Mouse (Mus musculus) MN1 (cell line): Measurements from ENCODE around the gene Slc1a3.
"Not testable (repeated sequence)": the region's sequence is repeated elsewhere in the genome, so short reads cannot be mapped to it uniquely, and the experiment has no call there.

Experiments used
- DNase-seq: peaks from one replicate; pipeline ENCODE4 v3.0.0-alpha.2; 2016; ENCODE audit warnings: low spot score

Gene Slc1a3

GRCm38 (mm10) chr15:8706613-8707012, 4.0 kb downstream of the Slc1a3 start:
- no peak for DNase-seq

- DNase-seq: no peak
Measured at GRCm38 (mm10) chr15:8706178-8706577, 4.4 kb downstream of the Slc1a3 start.

DNA sequence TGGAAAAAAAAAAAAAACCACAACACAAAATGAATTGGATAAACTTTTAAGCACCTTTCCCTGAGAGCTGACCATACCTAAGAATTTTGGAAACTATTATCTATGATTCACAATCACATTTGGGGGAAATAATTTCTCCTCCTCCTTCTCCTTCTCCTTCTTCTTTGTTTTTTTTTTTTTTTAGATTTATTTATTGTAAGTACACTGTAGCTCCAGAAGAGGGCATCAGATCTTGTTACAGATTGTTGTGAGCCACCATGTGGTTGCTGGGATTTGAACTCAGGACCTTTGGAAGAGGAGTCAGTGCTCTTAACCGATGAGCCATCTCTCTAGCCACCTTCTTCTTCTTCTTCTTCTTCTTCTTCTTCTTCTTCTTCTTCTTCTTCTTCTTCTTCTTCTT, 5.0 kb downstream of the Slc1a3 start:
- DNase-seq: not testable (repeated sequence)

GRCm38 (mm10) chr15:8697976-8698375, 12.6 kb downstream of the Slc1a3 start:
- DNase-seq: no peak

DNA sequence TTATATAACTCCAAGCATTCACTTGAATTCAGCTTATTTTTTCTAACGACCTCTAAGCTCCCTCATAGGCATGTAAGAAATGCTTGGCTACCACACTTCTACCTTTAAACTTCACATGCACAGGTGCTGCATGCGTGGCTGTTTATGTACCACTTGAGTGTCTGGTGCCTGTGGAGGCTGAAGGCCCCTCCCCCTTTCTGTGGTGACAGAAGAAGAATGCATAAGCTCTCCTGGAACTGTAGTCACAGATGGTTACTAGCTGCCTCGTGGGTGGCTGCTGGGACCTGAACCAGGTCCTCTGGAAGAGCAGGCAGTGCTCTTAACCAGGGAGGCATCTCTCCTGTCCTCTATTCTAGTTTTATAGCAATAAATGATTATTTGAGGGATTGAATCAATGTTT, 13.1 kb downstream of the Slc1a3 start:
- DNase-seq: no peak

GRCm38 (mm10) chr15:8690141-8690540, 20.4 kb downstream of the Slc1a3 start:
- DNase-seq: not testable (repeated sequence)

GRCm38 (mm10) chr15:8686846-8687245, 23.7 kb downstream of the Slc1a3 start:
- no peak for DNase-seq

DNA sequence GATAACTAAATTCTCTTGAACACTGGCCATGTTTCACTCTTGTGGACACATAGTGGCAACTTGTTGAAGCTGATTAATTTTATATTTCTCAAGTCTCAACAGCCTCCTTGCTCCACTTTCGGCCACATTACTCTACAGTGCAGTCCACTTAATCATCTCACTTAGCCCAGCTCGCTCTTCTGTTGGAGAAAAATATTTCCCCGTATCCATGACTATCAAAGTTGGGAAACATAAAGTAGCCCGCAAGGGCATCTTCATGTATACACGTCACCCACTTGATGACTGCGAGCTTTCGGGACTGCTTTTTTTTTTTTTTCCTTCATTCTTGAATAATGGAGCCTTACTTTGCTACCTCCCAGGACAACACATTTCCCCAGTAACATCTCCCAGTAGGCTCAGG, 25.1 kb downstream of the Slc1a3 start:
- no peak for DNase-seq

DNA sequence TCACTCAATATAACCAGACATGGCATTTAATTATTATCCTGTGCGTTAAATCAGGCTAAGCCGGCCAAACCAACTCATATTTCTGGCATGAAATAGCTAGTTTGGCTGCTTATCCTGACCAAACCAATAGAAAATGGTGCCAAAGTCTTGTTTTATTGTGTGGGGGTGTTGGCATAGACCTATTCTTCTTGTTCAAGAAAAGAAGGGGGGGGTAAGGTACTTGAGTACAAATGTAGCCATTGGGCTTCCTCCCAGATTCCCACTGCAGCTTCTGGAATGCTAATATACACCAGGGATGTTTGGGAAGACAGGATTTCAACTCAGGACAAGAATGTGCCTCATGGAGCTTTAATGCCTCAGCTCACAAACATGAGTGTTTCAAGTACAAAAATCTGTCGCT, 26.3 kb downstream of the Slc1a3 start:
- no peak for DNase-seq

DNA sequence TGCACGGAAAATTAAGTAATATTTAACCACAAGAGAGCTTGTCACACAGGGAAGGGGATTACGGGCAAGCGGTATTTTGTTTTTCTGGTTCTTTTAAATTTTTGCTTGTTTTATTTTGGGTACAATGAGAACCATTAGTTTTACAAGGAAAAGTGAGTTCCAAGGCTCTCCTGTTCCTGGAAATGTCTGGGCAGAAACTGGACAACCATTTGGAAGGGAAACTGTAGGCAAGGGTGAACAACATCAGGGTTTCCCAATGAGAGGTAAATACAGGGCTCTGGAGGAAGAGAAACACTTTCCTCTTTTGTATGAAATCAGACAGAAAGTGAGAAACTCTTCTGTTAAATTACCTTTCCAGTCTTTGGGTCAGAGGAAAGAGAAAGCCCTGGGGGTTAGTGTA, 27.7 kb downstream of the Slc1a3 start:
- no peak for DNase-seq

- DNase-seq: no peak
Measured at GRCm38 (mm10) chr15:8682421-8682820, 28.1 kb downstream of the Slc1a3 start.

- no peak for DNase-seq
Measured at GRCm38 (mm10) chr15:8681971-8682370, 28.6 kb downstream of the Slc1a3 start.

GRCm38 (mm10) chr15:8681009-8681408, 29.6 kb downstream of the Slc1a3 start:
- no peak for DNase-seq

- DNase-seq: no peak
Measured at GRCm38 (mm10) chr15:8676959-8677358, 33.6 kb downstream of the Slc1a3 start.

DNA sequence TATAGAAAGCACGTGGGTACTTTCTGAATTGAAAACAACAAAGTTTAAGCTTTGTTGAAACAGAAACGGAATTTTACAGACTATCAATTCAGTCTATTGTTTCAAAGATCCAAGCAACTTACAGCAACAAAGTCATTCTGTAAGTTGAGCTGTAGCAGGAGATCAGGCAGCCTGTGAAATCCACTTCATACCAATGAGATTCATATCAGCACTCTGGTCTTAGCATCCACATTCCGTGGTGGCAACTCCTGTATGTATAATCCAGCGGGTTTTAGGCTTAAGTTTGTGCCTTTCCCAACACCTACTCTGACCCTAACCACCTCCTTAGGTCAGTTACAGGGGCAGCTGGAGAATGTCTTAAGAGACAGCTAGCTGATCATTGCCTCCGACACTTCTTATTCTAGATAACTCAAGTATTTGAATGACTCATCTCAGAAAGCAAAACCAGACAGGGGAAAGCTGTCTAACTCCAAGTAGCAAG, 34.3 kb downstream of the Slc1a3 start:
- no peak for DNase-seq

DNA sequence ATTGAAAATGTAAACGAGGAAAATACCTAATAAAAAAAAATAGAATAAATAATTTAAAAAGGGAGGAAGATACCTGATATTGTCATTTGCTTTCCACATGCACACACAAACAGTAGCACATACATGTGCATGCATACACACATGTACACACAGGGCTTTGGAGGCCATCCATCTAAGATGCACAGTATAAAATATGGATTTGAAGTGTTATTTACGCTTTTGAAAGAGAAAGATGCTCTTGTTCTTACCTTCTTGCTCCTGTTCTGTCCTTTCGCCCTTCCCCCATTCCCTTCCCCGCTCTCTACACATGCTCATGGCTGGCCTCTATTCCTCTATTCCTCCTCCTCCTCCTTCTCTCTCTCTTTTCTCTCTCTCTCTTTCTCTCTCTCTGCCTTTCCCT, 34.9 kb downstream of the Slc1a3 start:
- DNase-seq: no peak

DNA sequence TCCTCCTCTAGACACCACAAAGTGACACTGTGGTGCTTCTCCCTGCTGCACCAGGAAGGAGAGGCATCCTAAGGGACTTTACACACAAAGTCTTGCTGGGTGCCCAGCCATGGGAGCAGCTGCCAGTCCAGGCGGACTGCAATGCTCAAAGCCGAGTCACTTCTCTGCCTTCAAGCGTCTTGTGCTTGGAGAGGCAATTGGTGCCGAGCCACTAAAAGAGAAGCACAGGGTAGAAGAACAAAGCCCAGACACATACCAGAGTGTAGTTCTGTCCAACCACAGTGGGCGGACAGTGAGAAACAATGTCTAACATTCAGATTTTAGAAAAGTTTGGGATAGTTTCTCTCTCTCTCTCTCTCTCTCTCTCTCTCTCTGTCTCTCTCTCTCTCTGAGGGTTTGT, 38.0 kb downstream of the Slc1a3 start:
- DNase-seq: no peak

- no peak for DNase-seq
Measured at GRCm38 (mm10) chr15:8667849-8668522, 42.6 kb downstream of the Slc1a3 start.

GRCm38 (mm10) chr15:8665675-8666350, 44.8 kb downstream of the Slc1a3 start:
- DNase-seq: no peak

GRCm38 (mm10) chr15:8663348-8664099, 47.0 kb downstream of the Slc1a3 start:
- no peak for DNase-seq

GRCm38 (mm10) chr15:8661856-8662255, 48.7 kb downstream of the Slc1a3 start:
- no peak for DNase-seq

- no peak for DNase-seq
Measured at GRCm38 (mm10) chr15:8659977-8660376, 50.6 kb downstream of the Slc1a3 start.

- DNase-seq: no peak
Measured at GRCm38 (mm10) chr15:8659483-8659971, 51.0 kb downstream of the Slc1a3 start.
